Mouse (Mus musculus): ENCODE measurements around the gene Galntl6. TPM values are rescaled to one million over a fixed set of nuclear protein-coding genes. Genes with fewer than 3 reads are reported as not detected.

The Galntl6 gene
- polyA plus RNA-seq, 1 experiment = not detected

GRCm38 (mm10) chr8:58146961-58147360 is 765.5 kb downstream of the Galntl6 start:
- DNase-seq (ENCODE audit: low read depth in 1 of 2, low spot score in 2 of 2) = no peak
- H3K4me3 ChIP-seq (ENCODE audit: extremely low read depth, insufficient read depth, insufficient read length) = no peak overlapping the region
- TF ChIP-seq CTCF (IDR thresholded peaks at IDR 0.05; ENCODE audit: extremely low read depth, insufficient read depth, insufficient read length, insufficient replicate concordance) = no peak
- no peak for TF ChIP-seq POLR2A (IDR thresholded peaks at IDR 0.05; ENCODE audit: low read depth, low read length)
- H3K4me1 ChIP-seq (ENCODE audit: control insufficient read depth, insufficient read depth, insufficient read length) = no peaks in the 10 kb centered on the region
- WGBS = 29% methylated on average over 1 of the region's 1 CpGs
- no peaks in the 10 kb centered on the region for H3K27me3 ChIP-seq (ENCODE audit: control insufficient read depth, insufficient read depth, low read length)
- H3K27ac ChIP-seq (ENCODE audit: insufficient read depth, low read length) = no peak overlapping the region
- H3K36me3 ChIP-seq (ENCODE audit: control insufficient read depth, insufficient read depth, low read length) = no peaks in the 10 kb centered on the region

- Histone ChIP-seq H3K27ac (ENCODE audit: insufficient read depth, low read length) (no peak overlapping the region), H3K36me3 (ENCODE audit: control insufficient read depth, insufficient read depth, low read length) (no peaks in the 10 kb centered on the region), H3K4me1 (ENCODE audit: control insufficient read depth, insufficient read depth, insufficient read length) (no peaks in the 10 kb centered on the region), H3K27me3 (ENCODE audit: control insufficient read depth, insufficient read depth, low read length) (no peaks in the 10 kb centered on the region), H3K4me3 (ENCODE audit: extremely low read depth, insufficient read depth, insufficient read length) (no peak overlapping the region)
- no peak for DNase-seq (ENCODE audit: low read depth in 1 of 2, low spot score in 2 of 2)
- 74% methylated on average over 4 of the region's 4 CpGs for WGBS
- TF ChIP-seq CTCF (IDR thresholded peaks at IDR 0.05; ENCODE audit: extremely low read depth, insufficient read depth, insufficient read length, insufficient replicate concordance) = no peak
- no peak for TF ChIP-seq POLR2A (IDR thresholded peaks at IDR 0.05; ENCODE audit: low read depth, low read length)
Observed at GRCm38 (mm10) chr8:58086733-58087132, 825.7 kb downstream of the Galntl6 start.

- 87% methylated on average over 6 of the region's 6 CpGs for WGBS
- DNase-seq (ENCODE audit: low read depth in 1 of 2, low spot score in 2 of 2) = no peak
- Histone ChIP-seq H3K4me3 (ENCODE audit: extremely low read depth, insufficient read depth, insufficient read length) (no peak overlapping the region), H3K27ac (ENCODE audit: insufficient read depth, low read length) (no peak overlapping the region), H3K36me3 (ENCODE audit: control insufficient read depth, insufficient read depth, low read length) (no peaks in the 10 kb centered on the region), H3K27me3 (ENCODE audit: control insufficient read depth, insufficient read depth, low read length) (no peaks in the 10 kb centered on the region), H3K4me1 (ENCODE audit: control insufficient read depth, insufficient read depth, insufficient read length) (no peaks in the 10 kb centered on the region)
- TF ChIP-seq CTCF (IDR thresholded peaks at IDR 0.05; ENCODE audit: extremely low read depth, insufficient read depth, insufficient read length, insufficient replicate concordance) (no peak), POLR2A (IDR thresholded peaks at IDR 0.05; ENCODE audit: low read depth, low read length) (no peak)
Observed at GRCm38 (mm10) chr8:58084931-58085330, 827.5 kb downstream of the Galntl6 start.

GRCm38 (mm10) chr8:58081715-58082114 is 830.7 kb downstream of the Galntl6 start:
- WGBS = 81% methylated on average over 5 of the region's 5 CpGs
- H3K4me3 ChIP-seq (ENCODE audit: extremely low read depth, insufficient read depth, insufficient read length) = no peak overlapping the region
- DNase-seq (ENCODE audit: low read depth in 1 of 2, low spot score in 2 of 2) = no peak
- H3K36me3 ChIP-seq (ENCODE audit: control insufficient read depth, insufficient read depth, low read length) = no peaks in the 10 kb centered on the region
- no peaks in the 10 kb centered on the region for H3K27me3 ChIP-seq (ENCODE audit: control insufficient read depth, insufficient read depth, low read length)
- H3K4me1 ChIP-seq (ENCODE audit: control insufficient read depth, insufficient read depth, insufficient read length) = no peaks in the 10 kb centered on the region
- TF ChIP-seq POLR2A (IDR thresholded peaks at IDR 0.05; ENCODE audit: low read depth, low read length) = no peak
- no peak for TF ChIP-seq CTCF (IDR thresholded peaks at IDR 0.05; ENCODE audit: extremely low read depth, insufficient read depth, insufficient read length, insufficient replicate concordance)
- H3K27ac ChIP-seq (ENCODE audit: insufficient read depth, low read length) = no peak overlapping the region

GRCm38 (mm10) chr8:58074611-58075010 is 837.8 kb downstream of the Galntl6 start:
- WGBS = 92% methylated on average over 4 of the region's 4 CpGs
- no peak overlapping the region for H3K4me3 ChIP-seq (ENCODE audit: extremely low read depth, insufficient read depth, insufficient read length)
- no peaks in the 10 kb centered on the region for H3K4me1 ChIP-seq (ENCODE audit: control insufficient read depth, insufficient read depth, insufficient read length)
- TF ChIP-seq CTCF (IDR thresholded peaks at IDR 0.05; ENCODE audit: extremely low read depth, insufficient read depth, insufficient read length, insufficient replicate concordance) = no peak
- no peak for TF ChIP-seq POLR2A (IDR thresholded peaks at IDR 0.05; ENCODE audit: low read depth, low read length)
- no peak for DNase-seq (ENCODE audit: low read depth in 1 of 2, low spot score in 2 of 2)
- no peaks in the 10 kb centered on the region for H3K27me3 ChIP-seq (ENCODE audit: control insufficient read depth, insufficient read depth, low read length)
- H3K27ac ChIP-seq (ENCODE audit: insufficient read depth, low read length) = no peak overlapping the region
- H3K36me3 ChIP-seq (ENCODE audit: control insufficient read depth, insufficient read depth, low read length) = no peaks in the 10 kb centered on the region

GRCm38 (mm10) chr8:58073733-58074132 is 838.7 kb downstream of the Galntl6 start:
- no peak for TF ChIP-seq CTCF (IDR thresholded peaks at IDR 0.05; ENCODE audit: extremely low read depth, insufficient read depth, insufficient read length, insufficient replicate concordance)
- no peak for TF ChIP-seq POLR2A (IDR thresholded peaks at IDR 0.05; ENCODE audit: low read depth, low read length)
- Histone ChIP-seq H3K27me3 (ENCODE audit: control insufficient read depth, insufficient read depth, low read length) (no peaks in the 10 kb centered on the region), H3K36me3 (ENCODE audit: control insufficient read depth, insufficient read depth, low read length) (no peaks in the 10 kb centered on the region), H3K27ac (ENCODE audit: insufficient read depth, low read length) (no peak overlapping the region), H3K4me1 (ENCODE audit: control insufficient read depth, insufficient read depth, insufficient read length) (no peaks in the 10 kb centered on the region), H3K4me3 (ENCODE audit: extremely low read depth, insufficient read depth, insufficient read length) (no peak overlapping the region)
- WGBS = 91% methylated on average over 1 of the region's 1 CpGs
- no peak for DNase-seq (ENCODE audit: low read depth in 1 of 2, low spot score in 2 of 2)

GRCm38 (mm10) chr8:58032271-58032670 is 880.2 kb downstream of the Galntl6 start:
- no peak overlapping the region for H3K4me3 ChIP-seq (ENCODE audit: extremely low read depth, insufficient read depth, insufficient read length)
- WGBS = 74% methylated on average over 3 of the region's 3 CpGs
- no peak for DNase-seq (ENCODE audit: low read depth in 1 of 2, low spot score in 2 of 2)

More at GRCm38 (mm10) chr8:58032271-58032670, 880.2 kb downstream of the Galntl6 start:
- Histone ChIP-seq H3K4me1 (ENCODE audit: control insufficient read depth, insufficient read depth, insufficient read length) (no peaks in the 10 kb centered on the region), H3K27me3 (ENCODE audit: control insufficient read depth, insufficient read depth, low read length) (no peaks in the 10 kb centered on the region), H3K36me3 (ENCODE audit: control insufficient read depth, insufficient read depth, low read length) (no peaks in the 10 kb centered on the region), H3K27ac (ENCODE audit: insufficient read depth, low read length) (no peak overlapping the region)
- TF ChIP-seq POLR2A (IDR thresholded peaks at IDR 0.05; ENCODE audit: low read depth, low read length) (no peak), CTCF (IDR thresholded peaks at IDR 0.05; ENCODE audit: extremely low read depth, insufficient read depth, insufficient read length, insufficient replicate concordance) (no peak)
